Comparison of ENCODE assay signal across 8 mouse cellular contexts in genomic region chr8:85840657-85841488, GRCm38 (mm10). TPM values are rescaled to one million over a fixed set of nuclear protein-coding genes. Genes with fewer than 3 reads are reported as not detected.
A peak's percentile ranks its signal among the peaks of the same experiment; 100 is the strongest.
DNase-seq lines count a peak whose midpoint lies in the region; ATAC-seq lines count a peak whose summit lies in the region.

Itfg1 (minus strand) TSS chr8:85840921.
Phkb (plus strand) TSS chr8:85840959.

- H3K4me3 ChIP-seq in brown adipose tissue, adult 24 weeks (ENCODE audit: insufficient read depth, low read depth, low read length): peak within 1 kb of the TSS; percentile 86
- H3K4me3 ChIP-seq in heart, embryonic 14.5 days (ENCODE audit: control insufficient read depth in 1 of 2, insufficient read depth in 1 of 2, low read depth in 1 of 2, low read length in 2 of 2): peak within 1 kb of the TSS; percentile 70 to 87
- H3K4me3 ChIP-seq in liver, embryonic 13.5 days (replicated peaks): peak within 1 kb of the TSS; percentile 87
- peak within 1 kb of the TSS; percentile 92 for H3K4me3 ChIP-seq in stomach, embryonic 16.5 days (replicated peaks; ENCODE audit: low read length)

- peaks cover 8% of the 10 kb centered on the region; the same call in 1 of the 2 replicates for H3K4me1 ChIP-seq in brown adipose tissue, adult 24 weeks (ENCODE audit: control insufficient read depth, insufficient read depth, insufficient read length, low read length)
- H3K4me1 ChIP-seq in heart, embryonic 14.5 days (ENCODE audit: control insufficient read depth in 2 of 2, insufficient read depth in 2 of 2, low read length in 2 of 2): peaks cover 0 to 19% of the 10 kb centered on the region in 2 experiments; a peak in 2 of 4 replicates
- H3K4me1 ChIP-seq in liver, embryonic 13.5 days (replicated peaks): peaks cover 23% of the 10 kb centered on the region
- H3K4me1 ChIP-seq in stomach, embryonic 16.5 days (ENCODE audit: control insufficient read depth, insufficient read depth, low read length): peaks cover 9% of the 10 kb centered on the region

- no peaks in the 10 kb centered on the region for H3K9me3 ChIP-seq in heart, embryonic 14.5 days (ENCODE audit: control insufficient read depth, low read length)
- H3K9me3 ChIP-seq in liver, embryonic 13.5 days (replicated peaks): no peaks in the 10 kb centered on the region
- H3K9me3 ChIP-seq in stomach, embryonic 16.5 days (replicated peaks; ENCODE audit: control insufficient read depth, low read length): no peaks in the 10 kb centered on the region

- peak within 1 kb of the TSS; percentile 97 for H3K27ac ChIP-seq in brown adipose tissue, adult 24 weeks (replicated peaks; ENCODE audit: low read depth, low read length)
- H3K27ac ChIP-seq in heart, embryonic 14.5 days (replicated peaks in 1 of 2; ENCODE audit: control insufficient read depth in 1 of 2, insufficient read depth in 1 of 2, low read depth in 2 of 2, low read length in 2 of 2): peak within 1 kb of the TSS; percentile 95 to 99
- peak within 1 kb of the TSS; percentile 96 for H3K27ac ChIP-seq in liver, embryonic 13.5 days
- peak within 1 kb of the TSS; percentile 96 for H3K27ac ChIP-seq in stomach, embryonic 16.5 days (ENCODE audit: low read length)

- no peaks in the 10 kb centered on the region for H3K27me3 ChIP-seq in heart, embryonic 14.5 days (ENCODE audit: control insufficient read depth, insufficient read depth, low read length)
- H3K27me3 ChIP-seq in liver, embryonic 13.5 days: no peaks in the 10 kb centered on the region
- H3K27me3 ChIP-seq in stomach, embryonic 16.5 days (ENCODE audit: control insufficient read depth, insufficient read depth, low read length): no peaks in the 10 kb centered on the region

- peak; percentile 97 for ATAC-seq in heart, embryonic 14.5 days (ENCODE audit: insufficient number of reproducible peaks, insufficient read depth, low FRiP score, low read depth)
- peak; percentile 89 for ATAC-seq in liver, embryonic 13.5 days (ENCODE audit: low read depth)
- ATAC-seq in stomach, embryonic 16.5 days (ENCODE audit: insufficient read depth, low FRiP score): peak; percentile 95

- H3K36me3 ChIP-seq in heart, embryonic 14.5 days (ENCODE audit: control insufficient read depth, insufficient read depth, low read length): peaks cover 21% of the 10 kb centered on the region
- peaks cover 7% of the 10 kb centered on the region for H3K36me3 ChIP-seq in liver, embryonic 13.5 days
- H3K36me3 ChIP-seq in stomach, embryonic 16.5 days (ENCODE audit: control insufficient read depth, insufficient read depth, low read length): peaks cover 2% of the 10 kb centered on the region; the same call in 1 of the 2 replicates

- H3K4me2 ChIP-seq in heart, embryonic 14.5 days (ENCODE audit: low read length): peak within 1 kb of the TSS; percentile 86
- H3K4me2 ChIP-seq in liver, embryonic 13.5 days: peak within 1 kb of the TSS; percentile 85
- peak within 1 kb of the TSS; percentile 86 for H3K4me2 ChIP-seq in stomach, embryonic 16.5 days (ENCODE audit: low read depth, low read length)

- peak within 1 kb of the TSS; percentile 91 for H3K9ac ChIP-seq in heart, embryonic 14.5 days (ENCODE audit: low read length)
- peak within 1 kb of the TSS; percentile 88 for H3K9ac ChIP-seq in liver, embryonic 13.5 days
- peak within 1 kb of the TSS; percentile 95 for H3K9ac ChIP-seq in stomach, embryonic 16.5 days (ENCODE audit: low read length)

- peak; percentile 91 for DNase-seq in CD4-positive, CD25-positive, alpha-beta regulatory T cell, adult 2 months (ENCODE audit: low read depth, low spot score)
- DNase-seq in fibroblast of lung, adult 2 months (ENCODE audit: low read depth): peak; percentile 50
- peak; percentile 94 for DNase-seq in kidney, postnatal 14 days
- DNase-seq in liver, embryonic 13.5 days: peak; percentile 87
- peak; percentile 97 for DNase-seq in neural tube, embryonic 10.5 days (ENCODE audit: extremely low spot score, low spot score)

- under 1% methylated on average over 49 of the region's 54 CpGs for WGBS in heart, embryonic 14.5 days
- WGBS in liver, embryonic 13.5 days (ENCODE audit: insufficient replicate concordance): under 1% methylated on average over 54 of the region's 54 CpGs
- under 1% methylated on average over 54 of the region's 54 CpGs for WGBS in stomach, embryonic 16.5 days

RNA-seq across cellular contexts. Expression of gene Itfg1, which starts in this region (rescaled TPM):
- 40.4 and 45.0 TPM in 2 replicates for polyA plus RNA-seq in brown adipose tissue, adult 24 weeks (2012; ENCODE audit: insufficient read depth, insufficient read length, missing spikeins)
- polyA plus RNA-seq in heart, embryonic 14.5 days (2014; fragmentation: Nextera tagmentation; extraction: Ambion mirVana): 83.7 and 90.1 TPM in 2 replicates
- 23.2 and 29.1 TPM in 2 replicates for polyA plus RNA-seq in liver, embryonic 13.5 days (2015; fragmentation: Nextera tagmentation; extraction: Ambion mirVana)
- polyA plus RNA-seq in stomach, embryonic 16.5 days (2015; fragmentation: Nextera tagmentation; extraction: Ambion mirVana): 67.2 and 71.0 TPM in 2 replicates

RNA-seq across cellular contexts. Expression of gene Phkb, which starts in this region (rescaled TPM):
- 57.7 and 64.5 TPM in 2 replicates for polyA plus RNA-seq in brown adipose tissue, adult 24 weeks (2012; ENCODE audit: insufficient read depth, insufficient read length, missing spikeins)
- polyA plus RNA-seq in heart, embryonic 14.5 days (2014; fragmentation: Nextera tagmentation; extraction: Ambion mirVana): 59.9 and 60.7 TPM in 2 replicates
- 11.9 and 14.7 TPM in 2 replicates for polyA plus RNA-seq in liver, embryonic 13.5 days (2015; fragmentation: Nextera tagmentation; extraction: Ambion mirVana)
- polyA plus RNA-seq in stomach, embryonic 16.5 days (2015; fragmentation: Nextera tagmentation; extraction: Ambion mirVana): 37.3 and 47.7 TPM in 2 replicates

Comparison
In these comparisons a context has a peak if more than half of its experiments do, and no peak if none do; other contexts are left out.
1. Peak in every context shown above with its lines: DNase-seq, ATAC-seq, H3K4me3 ChIP-seq and H3K27ac ChIP-seq.